Mouse (Mus musculus): ENCODE measurements around the gene Spint2. TPM values are rescaled to one million over a fixed set of nuclear protein-coding genes. Genes with fewer than 3 reads are reported as not detected.
"Not testable (repeated sequence)": the region's sequence is repeated elsewhere in the genome, so short reads cannot be mapped to it uniquely, and the experiment has no call there.

Gene Spint2
- polyA plus RNA-seq, 1 experiment from 2014 or later, result 309 TPM

GRCm38 (mm10) chr7:29238019-29238967 is 43.4 kb downstream of the Spint2 start, which contains the start of gene Yif1b:
TSS of gene Yif1b (plus strand) at chr7:29238329.
- Histone ChIP-seq H3K27me3 (ENCODE audit: control insufficient read depth, insufficient read depth, low read depth, low read length) (no peaks in the 10 kb centered on the region), H3K36me3 (ENCODE audit: control insufficient read depth, insufficient read depth, low read length) (no peaks in the 10 kb centered on the region), H3K4me1 (replicated peaks; ENCODE audit: control insufficient read depth, insufficient read depth, low read length) (peaks cover 18% of the 10 kb centered on the region; the same call in 1 of the 2 replicates), H3K4me3 (ENCODE audit: low read length) (peak within 1 kb of the TSS; percentile 71), H3K27ac (ENCODE audit: low read length) (peak within 1 kb of the TSS; percentile 97), H3K4me2 (ENCODE audit: low read depth, low read length) (peak within 1 kb of the TSS; percentile 67), H3K9ac (ENCODE audit: low read length) (peak within 1 kb of the TSS; percentile 78), H3K9me3 (ENCODE audit: control insufficient read depth, low read length) (no peaks in the 10 kb centered on the region)
- peak; percentile 98 for ATAC-seq (ENCODE audit: low read depth)
- under 1% methylated on average over 58 of the region's 60 CpGs for WGBS

GRCm38 (mm10) chr7:29237596-29237995 is 44.1 kb downstream of the Spint2 start:
- peak overlapping the region; percentile 97 for H3K27ac ChIP-seq (ENCODE audit: low read length)
- not testable (repeated sequence) for H3K36me3 ChIP-seq (ENCODE audit: control insufficient read depth, insufficient read depth, low read length); H3K9me3 ChIP-seq (ENCODE audit: control insufficient read depth, low read length); H3K27me3 ChIP-seq (ENCODE audit: control insufficient read depth, insufficient read depth, low read depth, low read length)
- peak overlapping the region; percentile 66 for H3K9ac ChIP-seq (ENCODE audit: low read length)
- H3K4me1 ChIP-seq (replicated peaks; ENCODE audit: control insufficient read depth, insufficient read depth, low read length), result peaks cover 18% of the 10 kb centered on the region; the same call in 1 of the 2 replicates
- peak; percentile 4 for ATAC-seq (ENCODE audit: low read depth)
- H3K4me2 ChIP-seq (ENCODE audit: low read depth, low read length), result peak overlapping the region; percentile 61
- peak overlapping the region; percentile 45 for H3K4me3 ChIP-seq (ENCODE audit: low read length)
- 26% methylated on average over 6 of the region's 6 CpGs for WGBS

GRCm38 (mm10) chr7:29236593-29236992 is 45.1 kb downstream of the Spint2 start:
- Histone ChIP-seq H3K27ac (ENCODE audit: low read length) (no peak overlapping the region), H3K4me2 (ENCODE audit: low read depth, low read length) (no peak overlapping the region), H3K9me3 (ENCODE audit: control insufficient read depth, low read length) (no peaks in the 10 kb centered on the region), H3K36me3 (ENCODE audit: control insufficient read depth, insufficient read depth, low read length) (no peaks in the 10 kb centered on the region), H3K4me3 (ENCODE audit: low read length) (no peak overlapping the region), H3K9ac (ENCODE audit: low read length) (no peak overlapping the region), H3K4me1 (replicated peaks; ENCODE audit: control insufficient read depth, insufficient read depth, low read length) (peaks cover 18% of the 10 kb centered on the region; the same call in 1 of the 2 replicates), H3K27me3 (ENCODE audit: control insufficient read depth, insufficient read depth, low read depth, low read length) (peaks cover under 1% of the 10 kb centered on the region; the same call in 1 of the 2 replicates)
- 72% methylated on average over 4 of the region's 4 CpGs for WGBS
- no peak for ATAC-seq (ENCODE audit: low read depth)

DNA sequence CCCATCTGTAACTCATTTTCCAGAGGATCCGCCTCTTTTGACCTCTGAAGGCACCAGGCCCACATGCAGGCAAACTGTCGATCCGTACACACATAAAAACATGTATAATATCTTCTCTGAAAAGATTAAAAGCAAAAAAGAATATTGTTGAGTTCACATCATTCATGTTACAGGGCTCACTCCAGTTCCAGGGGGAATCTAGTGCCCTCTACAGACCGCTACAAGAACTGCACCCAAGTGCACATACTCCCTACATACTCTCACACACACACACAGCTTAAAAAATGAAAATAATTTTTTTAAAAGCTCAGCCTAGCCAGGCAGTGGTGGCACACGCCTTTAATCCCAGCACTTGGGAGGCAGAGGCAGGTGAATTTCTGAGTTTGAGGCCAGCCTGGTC is 47.1 kb downstream of the Spint2 start:
- WGBS, result 75% methylated on average over 5 of the region's 5 CpGs
- H3K27ac ChIP-seq (ENCODE audit: low read length), result peak overlapping the region; percentile 51; the same call in 1 of the 2 replicates

GRCm38 (mm10) chr7:29233745-29234144 is 48.0 kb downstream of the Spint2 start:
- Histone ChIP-seq H3K27me3 (ENCODE audit: control insufficient read depth, insufficient read depth, low read depth, low read length) (peaks cover 6% of the 10 kb centered on the region; the same call in 1 of the 2 replicates), H3K9me3 (ENCODE audit: control insufficient read depth, low read length) (no peaks in the 10 kb centered on the region), H3K4me1 (replicated peaks; ENCODE audit: control insufficient read depth, insufficient read depth, low read length) (peaks cover 10% of the 10 kb centered on the region; the same call in 1 of the 2 replicates), H3K4me3 (ENCODE audit: low read length) (no peak overlapping the region), H3K4me2 (ENCODE audit: low read depth, low read length) (no peak overlapping the region), H3K27ac (ENCODE audit: low read length) (peak overlapping the region; percentile 51), H3K36me3 (ENCODE audit: control insufficient read depth, insufficient read depth, low read length) (no peaks in the 10 kb centered on the region), H3K9ac (ENCODE audit: low read length) (0 out of 2 replicates have a peak overlapping the region, but pooled peaks have one; percentile 7)
- 43% methylated on average over 6 of the region's 6 CpGs for WGBS
- ATAC-seq (ENCODE audit: low read depth), result no peak

More for the DNA sequence above, 47.1 kb downstream of the Spint2 start:
- Histone ChIP-seq H3K9ac (ENCODE audit: low read length) (no peak overlapping the region), H3K9me3 (ENCODE audit: control insufficient read depth, low read length) (no peaks in the 10 kb centered on the region), H3K4me1 (replicated peaks; ENCODE audit: control insufficient read depth, insufficient read depth, low read length) (peaks cover 16% of the 10 kb centered on the region; the same call in 1 of the 2 replicates), H3K27me3 (ENCODE audit: control insufficient read depth, insufficient read depth, low read depth, low read length) (peaks cover 6% of the 10 kb centered on the region; the same call in 1 of the 2 replicates), H3K36me3 (ENCODE audit: control insufficient read depth, insufficient read depth, low read length) (no peaks in the 10 kb centered on the region), H3K4me3 (ENCODE audit: low read length) (no peak overlapping the region), H3K4me2 (ENCODE audit: low read depth, low read length) (no peak overlapping the region)
- no peak for ATAC-seq (ENCODE audit: low read depth)

DNA sequence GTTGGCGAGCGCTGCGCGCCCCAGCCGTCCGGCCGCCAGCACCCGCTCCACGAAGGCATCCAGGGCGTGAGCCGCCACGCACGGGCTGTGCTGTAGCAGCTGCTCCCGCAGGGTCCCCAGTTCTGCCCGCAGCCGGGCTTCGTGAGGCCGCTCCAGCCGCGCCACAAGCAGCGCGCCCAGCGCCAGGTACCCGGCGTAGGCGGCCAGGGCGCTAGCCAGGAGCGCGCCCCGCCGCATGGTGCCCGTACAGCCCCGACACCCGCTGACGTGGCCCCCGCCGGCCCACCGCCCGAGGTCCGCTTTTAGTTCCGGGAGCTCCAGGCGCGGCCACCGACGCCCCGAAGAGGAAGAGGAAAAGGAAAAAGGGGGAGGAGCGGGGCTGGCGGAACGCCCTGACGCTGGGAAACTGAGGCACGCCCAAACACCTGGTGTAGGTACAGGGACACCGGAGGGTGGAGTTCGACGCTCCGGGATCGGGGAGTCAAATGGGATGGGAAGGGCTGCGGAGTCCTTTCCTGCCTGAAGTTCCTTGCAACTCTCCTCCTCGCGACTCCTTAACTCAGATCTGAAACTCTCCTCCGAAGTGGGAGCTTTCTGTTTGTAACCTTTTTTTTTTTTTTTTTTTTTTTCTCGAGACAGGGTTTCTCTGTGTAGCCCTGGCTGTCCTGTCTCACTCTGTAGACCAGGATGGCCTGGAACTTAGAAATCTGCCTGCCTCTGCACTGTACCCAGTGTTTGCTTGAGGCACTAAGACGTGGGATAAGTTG is 49.3 kb downstream of the Spint2 start, which contains the start of gene Kcnk6:
Gene Kcnk6 (minus strand): TSS at position 269 of the 767 bp plus-strand sequence.
- H3K27ac ChIP-seq (ENCODE audit: low read length), result peak within 1 kb of the TSS; percentile 51

GRCm38 (mm10) chr7:29231517-29231916 is 50.2 kb downstream of the Spint2 start:
- no peaks in the 10 kb centered on the region for H3K36me3 ChIP-seq (ENCODE audit: control insufficient read depth, insufficient read depth, low read length)
- no peak for ATAC-seq (ENCODE audit: low read depth)
- H3K4me1 ChIP-seq (replicated peaks; ENCODE audit: control insufficient read depth, insufficient read depth, low read length), result peaks cover 10% of the 10 kb centered on the region; the same call in 1 of the 2 replicates
- WGBS, result 52% methylated on average over 3 of the region's 3 CpGs
- no peaks in the 10 kb centered on the region for H3K9me3 ChIP-seq (ENCODE audit: control insufficient read depth, low read length)
- no peak overlapping the region for H3K27ac ChIP-seq (ENCODE audit: low read length)
- H3K9ac ChIP-seq (ENCODE audit: low read length), result peak overlapping the region; percentile 76
- peak overlapping the region; percentile 66 for H3K4me3 ChIP-seq (ENCODE audit: low read length)
- peaks cover 6% of the 10 kb centered on the region; the same call in 1 of the 2 replicates for H3K27me3 ChIP-seq (ENCODE audit: control insufficient read depth, insufficient read depth, low read depth, low read length)
- H3K4me2 ChIP-seq (ENCODE audit: low read depth, low read length), result peak overlapping the region; percentile 83

More for the DNA sequence above, 49.3 kb downstream of the Spint2 start, which contains the start of gene Kcnk6:
- ATAC-seq (ENCODE audit: low read depth), result peak; percentile 56
- peak within 1 kb of the TSS; percentile 66 for H3K4me3 ChIP-seq (ENCODE audit: low read length)
- H3K36me3 ChIP-seq (ENCODE audit: control insufficient read depth, insufficient read depth, low read length), result no peaks in the 10 kb centered on the region
- peaks cover 6% of the 10 kb centered on the region; the same call in 1 of the 2 replicates for H3K27me3 ChIP-seq (ENCODE audit: control insufficient read depth, insufficient read depth, low read depth, low read length)
- H3K4me1 ChIP-seq (replicated peaks; ENCODE audit: control insufficient read depth, insufficient read depth, low read length), result peaks cover 10% of the 10 kb centered on the region; the same call in 1 of the 2 replicates
- no peaks in the 10 kb centered on the region for H3K9me3 ChIP-seq (ENCODE audit: control insufficient read depth, low read length)
- peak within 1 kb of the TSS; percentile 83 for H3K4me2 ChIP-seq (ENCODE audit: low read depth, low read length)
- 2% methylated on average over 45 of the region's 62 CpGs for WGBS
- H3K9ac ChIP-seq (ENCODE audit: low read length), result peak within 1 kb of the TSS; percentile 76

DNA sequence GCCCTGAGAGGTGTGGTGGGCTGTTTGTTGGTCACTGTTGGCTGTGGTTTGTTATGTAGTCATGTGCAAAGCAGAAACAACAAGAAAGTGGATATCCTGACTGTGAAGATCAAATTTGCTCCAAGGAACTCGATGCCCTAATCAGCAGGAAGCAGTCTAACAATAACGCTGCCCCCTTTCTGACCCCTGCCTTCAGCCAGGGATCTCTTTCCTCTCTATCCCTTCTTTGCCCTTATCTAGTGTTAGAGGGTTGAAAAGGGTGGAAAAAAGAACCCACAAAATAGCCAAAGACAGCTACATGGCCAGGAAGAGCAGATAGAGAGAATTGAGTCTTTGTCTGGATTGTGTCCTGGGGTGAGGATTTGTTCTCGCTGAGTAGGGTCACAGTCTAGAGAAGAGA is 51.2 kb downstream of the Spint2 start:
- ATAC-seq (ENCODE audit: low read depth), result no peak
- Histone ChIP-seq H3K4me2 (ENCODE audit: low read depth, low read length) (no peak overlapping the region), H3K27ac (ENCODE audit: low read length) (no peak overlapping the region)

More for the DNA sequence above, 51.2 kb downstream of the Spint2 start:
- H3K9me3 ChIP-seq (ENCODE audit: control insufficient read depth, low read length), result no peaks in the 10 kb centered on the region
- peaks cover 6% of the 10 kb centered on the region; the same call in 1 of the 2 replicates for H3K27me3 ChIP-seq (ENCODE audit: control insufficient read depth, insufficient read depth, low read depth, low read length)
- H3K4me1 ChIP-seq (replicated peaks; ENCODE audit: control insufficient read depth, insufficient read depth, low read length), result peaks cover 10% of the 10 kb centered on the region; the same call in 1 of the 2 replicates
- H3K9ac ChIP-seq (ENCODE audit: low read length), result no peak overlapping the region
- WGBS, result 46% methylated on average over 3 of the region's 3 CpGs
- H3K4me3 ChIP-seq (ENCODE audit: low read length), result no peak overlapping the region
- no peaks in the 10 kb centered on the region for H3K36me3 ChIP-seq (ENCODE audit: control insufficient read depth, insufficient read depth, low read length)

Data from lung, embryonic 16.5 days (tissue).